Mouse (Mus musculus) embryonic fibroblast, embryonic 13.5 days (primary cell): ENCODE measurements at regions not wholly inside any gene's neighbourhood (a gene's known extent, or its start where the extent isn't known, plus 50 kb on each side); places are given as distances from the start of the nearest gene placed in this dataset.

ENCODE experiments used
- H3K27ac ChIP-seq: 2 replicates; pipeline ENCODE4 v1.5.1; 2012; ENCODE audit warnings: low read length, control low read depth, inconsistent platforms; ENCODE audit not compliant: insufficient read depth
- H3K4me1 ChIP-seq: 2 replicates; pipeline ENCODE4 v1.6.1; 2011; ENCODE audit warnings: low read length; ENCODE audit not compliant: control insufficient read depth, insufficient read depth
- H3K4me3 ChIP-seq: 2 replicates; pipeline ENCODE4 v1.5.1; 2011; ENCODE audit warnings: mild to moderate bottlenecking, control low read depth, low read length; ENCODE audit not compliant: insufficient read depth
- CTCF ChIP-seq: IDR thresholded peaks from 2 replicates; pipeline ENCODE4 v1.5.1; 2011; ENCODE audit warnings: mild to moderate bottlenecking, control low read depth, low read length, moderate library complexity, borderline replicate concordance; ENCODE audit not compliant: insufficient read depth
- POLR2A ChIP-seq: IDR thresholded peaks from 2 replicates; pipeline ENCODE4 v1.6.1; 2011; ENCODE audit warnings: low read depth, mild to moderate bottlenecking, control low read depth, low read length, moderate library complexity

GRCm38 (mm10) chr14:16944441-16944840 lies 125.5 kb upstream of the Rarb start:
- Histone ChIP-seq H3K4me3 (no peak overlapping the region), H3K27ac (no peak overlapping the region), H3K4me1 (peaks cover 5% of the 10 kb centered on the region)
- TF ChIP-seq CTCF (no peak), POLR2A (no peak)

GRCm38 (mm10) chr14:16943531-16943930 lies 124.6 kb upstream of the Rarb start:
- no peak for TF ChIP-seq CTCF
- TF ChIP-seq POLR2A, result no peak
- peaks cover 2% of the 10 kb centered on the region; the same call in 1 of the 2 replicates for H3K4me1 ChIP-seq
- no peak overlapping the region for H3K4me3 ChIP-seq
- no peak overlapping the region for H3K27ac ChIP-seq

DNA sequence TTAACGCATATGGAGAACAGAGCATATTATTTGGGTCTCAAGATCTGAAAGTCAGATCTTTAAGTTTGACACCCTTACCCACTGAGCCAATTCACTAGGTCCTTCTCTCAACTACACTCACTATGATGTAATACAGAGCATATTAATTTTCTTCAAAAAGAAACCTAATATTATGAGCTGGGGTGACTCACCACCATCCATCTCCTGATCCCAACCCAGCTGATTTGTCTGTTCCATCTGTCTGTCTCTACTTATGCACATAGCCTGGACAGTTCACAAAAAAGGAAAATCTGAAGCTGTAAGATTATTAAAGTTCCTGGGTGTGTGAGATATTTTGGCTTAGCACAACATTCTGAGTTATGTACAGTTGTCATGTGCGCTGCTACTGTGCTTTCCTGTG lies 108.2 kb upstream of the Rarb start:
- Histone ChIP-seq H3K4me1 (no peaks in the 10 kb centered on the region), H3K4me3 (no peak overlapping the region), H3K27ac (no peak overlapping the region)
- TF ChIP-seq POLR2A (no peak), CTCF (no peak)

- TF ChIP-seq POLR2A, result no peak
- TF ChIP-seq CTCF, result no peak
- Histone ChIP-seq H3K4me1 (no peaks in the 10 kb centered on the region), H3K27ac (no peak overlapping the region), H3K4me3 (no peak overlapping the region)
Measured at GRCm38 (mm10) chr14:16901534-16902147, 82.7 kb upstream of the Rarb start.

DNA sequence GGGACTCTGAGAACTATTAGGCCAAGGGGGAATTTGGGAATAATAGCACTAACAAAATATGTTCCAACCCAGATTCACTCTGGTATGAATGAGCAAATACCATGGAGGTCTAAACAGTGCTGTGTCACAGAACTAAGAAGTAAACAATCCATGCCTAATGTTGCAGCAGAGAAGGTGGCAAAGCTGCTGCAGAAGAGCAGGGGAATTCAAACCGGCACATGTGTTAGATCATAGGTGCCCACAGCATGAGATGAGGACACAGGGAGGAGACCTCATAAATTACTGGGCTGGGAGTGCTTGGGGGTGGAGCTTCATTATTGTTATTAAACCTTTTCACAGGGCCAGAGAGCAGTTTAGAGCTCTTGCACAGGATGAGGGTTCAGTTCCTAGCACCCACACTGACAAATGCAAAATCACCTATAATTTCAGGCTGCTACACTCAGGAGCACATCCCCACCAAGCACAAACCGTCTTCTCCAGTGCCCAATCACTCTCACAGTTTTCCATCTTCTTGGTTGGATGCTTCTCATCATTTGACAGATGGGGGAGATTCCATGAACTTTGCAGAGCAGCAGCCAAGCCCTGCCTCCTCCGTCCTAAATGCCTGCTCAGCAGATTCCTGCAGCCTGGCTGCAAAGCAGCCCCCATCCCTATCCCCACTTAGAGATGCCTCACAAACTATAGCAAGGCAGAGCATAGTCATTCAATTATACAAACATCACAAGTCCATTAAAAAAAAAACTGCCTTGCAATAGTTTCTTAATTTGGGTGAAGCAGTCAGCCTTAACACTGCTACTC lies 79.0 kb upstream of the Rarb start:
- Histone ChIP-seq H3K4me1 (no peaks in the 10 kb centered on the region), H3K27ac (no peak overlapping the region), H3K4me3 (no peak overlapping the region)
- TF ChIP-seq CTCF (no peak), POLR2A (no peak)

DNA sequence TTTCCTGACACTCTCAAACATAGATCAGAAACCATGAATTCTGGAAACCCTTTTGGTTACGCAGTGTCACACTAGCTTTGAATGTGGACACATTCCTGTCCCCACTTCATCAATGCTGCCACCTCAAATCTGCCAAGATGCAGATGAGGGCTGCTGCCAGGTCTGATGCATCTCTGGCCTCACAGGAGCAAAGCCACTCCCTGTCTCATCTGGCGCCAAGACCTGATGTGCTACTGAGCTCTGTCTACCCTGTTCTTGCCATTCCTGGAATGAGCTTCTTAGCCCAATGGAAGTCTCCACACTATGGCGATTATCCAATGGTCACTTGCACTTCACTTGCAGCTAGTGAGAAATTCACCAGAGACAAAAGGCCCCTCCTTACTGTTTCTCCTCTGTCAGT lies 78.0 kb upstream of the Rarb start:
- H3K4me3 ChIP-seq, result no peak overlapping the region
- H3K4me1 ChIP-seq, result no peaks in the 10 kb centered on the region
- H3K27ac ChIP-seq, result no peak overlapping the region
- TF ChIP-seq CTCF (no peak), POLR2A (no peak)

GRCm38 (mm10) chr14:16881249-16881648 lies 62.3 kb upstream of the Rarb start:
- H3K4me1 ChIP-seq, result no peaks in the 10 kb centered on the region
- H3K27ac ChIP-seq, result no peak overlapping the region
- H3K4me3 ChIP-seq, result no peak overlapping the region
- TF ChIP-seq CTCF, result no peak
- no peak for TF ChIP-seq POLR2A

- no peak overlapping the region for H3K27ac ChIP-seq
- TF ChIP-seq CTCF (no peak), POLR2A (no peak)
- H3K4me3 ChIP-seq, result no peak overlapping the region
Measured at GRCm38 (mm10) chr14:16869221-16869620, 50.3 kb upstream of the Rarb start.

More at GRCm38 (mm10) chr14:16869221-16869620, 50.3 kb upstream of the Rarb start:
- no peaks in the 10 kb centered on the region for H3K4me1 ChIP-seq
